15 mouse cellular contexts compared by ENCODE assay signal in genomic region chr1:176730528-176730927, GRCm38 (mm10).
"Had no signal": no experiment of that assay in that cellular context is flagged by ENCODE, and none has a peak within 500 bp of the region (broad histone marks: within the 10 kb centered on the region; RNA-seq: fewer than 3 reads in every experiment).

No protein-coding gene starts in this region.

- H3K9me3 ChIP-seq: kidney, embryonic 15.5 days; limb, embryonic 12.5 days; liver, embryonic 13.5 days; midbrain, embryonic 13.5 days; neural tube, embryonic 15.5 days had no signal

- H3K4me3 ChIP-seq: kidney, embryonic 15.5 days; limb, embryonic 12.5 days; liver, embryonic 13.5 days; midbrain, embryonic 13.5 days; myocyte; neural tube, embryonic 15.5 days had no signal

- H3K27ac ChIP-seq: kidney, embryonic 15.5 days; limb, embryonic 12.5 days; liver, embryonic 13.5 days; macrophage; midbrain, embryonic 13.5 days; neural tube, embryonic 15.5 days; stomach, postnatal 0 days had no signal

- ATAC-seq: intestine, embryonic 16.5 days; liver, postnatal 0 days; midbrain, embryonic 13.5 days had no signal

- H3K27me3 ChIP-seq: kidney, embryonic 15.5 days; limb, embryonic 12.5 days; liver, embryonic 13.5 days; midbrain, embryonic 13.5 days; neural tube, embryonic 15.5 days had no signal

- H3K4me2 ChIP-seq: kidney, embryonic 15.5 days; limb, embryonic 12.5 days; liver, embryonic 13.5 days; midbrain, embryonic 13.5 days; neural tube, embryonic 15.5 days had no signal

- H3K4me1 ChIP-seq: kidney, embryonic 15.5 days; limb, embryonic 12.5 days; liver, embryonic 13.5 days; midbrain, embryonic 13.5 days; neural tube, embryonic 15.5 days had no signal

- DNase-seq: kidney, adult 2 months; kidney, postnatal 14 days; layer of hippocampus, postnatal 36 days; liver; liver, embryonic 13.5 days; liver, postnatal 0 days; thymus, postnatal 4 days had no signal

- H3K9ac ChIP-seq: kidney, embryonic 15.5 days; limb, embryonic 12.5 days; liver, embryonic 13.5 days; liver, postnatal 0 days; midbrain, embryonic 13.5 days; neural tube, embryonic 15.5 days had no signal
